Mouse (Mus musculus) erythroblast, adult 5-6 weeks (primary cell): ENCODE measurements around the gene Kpnb1. TPM values are rescaled to one million over a fixed set of nuclear protein-coding genes. Genes with fewer than 3 reads are reported as not detected.

ENCODE experiments used
- ATAC-seq: replicated peaks from 2 replicates; pipeline ENCODE4 v1.8.0; 2016; ENCODE audit warnings: moderate number of reproducible peaks, mild to moderate bottlenecking, moderate TSS enrichment, inconsistent platforms; ENCODE audit not compliant: poor library complexity, low FRiP score, severe bottlenecking
- total RNA-seq, 2 experiments: library from RNA; stranded (forward) in 1 of 2; stranded (reverse) in 1 of 2; fragments of 150-400 nt in 1 of 2; fragments of 200-764, 138-1000 nt in 1 of 2; gene quantifications; 2 replicates each; pipeline versions ENCODE4 v1.2.3 to v1.2.4; 2015 to 2017; ENCODE audit warnings: low replicate concordance in 2 of 2

Gene Kpnb1
- total RNA-seq, 2 experiments from 2014 or later, result 30.6 to 102 TPM

DNA sequence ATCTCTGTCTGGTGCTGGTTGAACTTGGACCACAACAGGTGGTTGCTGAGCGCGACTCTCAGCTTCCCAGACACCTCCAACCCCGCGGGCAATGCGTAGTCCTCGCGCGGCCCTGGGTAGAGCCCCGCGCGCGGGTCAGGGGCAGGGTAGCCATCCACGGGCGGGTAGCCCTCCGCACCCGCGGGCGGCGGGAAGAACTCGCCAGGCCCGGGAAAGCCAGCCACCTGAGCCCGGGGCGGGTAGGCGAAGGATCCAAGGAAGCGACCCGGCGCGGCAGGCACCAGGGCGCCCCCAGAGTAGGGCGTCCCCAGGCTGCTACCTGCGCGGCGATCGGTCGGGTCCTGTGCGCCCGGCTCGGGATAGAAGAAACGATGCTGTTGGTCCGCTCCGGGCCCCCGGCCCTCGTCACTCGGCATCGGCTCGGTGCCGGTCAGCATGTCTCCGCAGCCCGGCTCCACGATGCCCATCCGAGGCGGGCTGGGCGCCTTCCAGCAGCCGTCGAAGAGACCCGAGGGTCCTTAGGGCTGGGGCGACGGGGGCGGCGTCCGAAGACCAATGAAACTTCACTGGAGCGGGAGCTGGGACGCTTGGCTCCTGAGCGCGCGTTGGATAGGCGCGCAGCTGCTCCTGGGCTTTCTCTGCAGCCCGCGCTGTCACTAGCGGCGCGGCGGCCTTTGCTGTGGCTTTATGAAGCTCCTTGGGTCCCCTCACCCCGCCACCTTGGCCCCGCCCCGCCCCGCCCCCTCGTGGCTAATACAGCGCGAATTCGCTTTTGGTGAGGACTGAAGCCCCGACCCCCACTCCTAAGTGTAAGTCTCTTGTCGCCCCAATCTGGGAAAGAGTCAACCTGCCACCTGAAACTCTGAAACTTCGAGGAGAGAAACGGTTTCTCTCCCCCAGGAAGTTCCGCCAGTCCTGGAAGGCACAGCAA, 72.7 kb downstream of the Kpnb1 start, which contains the start of gene Tbx21:
Gene Tbx21 (minus strand): TSS at position 661 of the 931 bp plus-strand sequence.
- no peak for ATAC-seq

- ATAC-seq, result no peak
These were observed 75.1 kb downstream of the Kpnb1 start for GRCm38 (mm10) chr11:97112519-97113125.

Other genes with a start within 250 kb of the Kpnb1 start
- 231 and 288 TPM in 2 replicates for gene Pnpo, start 243.9 kb downstream of the Kpnb1 start, total RNA-seq (2015; ENCODE audit: low replicate concordance)
- gene Pnpo, start 243.9 kb downstream of the Kpnb1 start, total RNA-seq (2017; ENCODE audit: low replicate concordance), result 381 and 405 TPM in 2 replicates
- gene Sp2, start 204.9 kb downstream of the Kpnb1 start, total RNA-seq (2015; ENCODE audit: low replicate concordance), result 16.1 and 17.1 TPM in 2 replicates
- 4.4 and 6.1 TPM in 2 replicates for gene Sp2, start 204.9 kb downstream of the Kpnb1 start, total RNA-seq (2017; ENCODE audit: low replicate concordance)
- not detected in 2 replicates for gene Sp6, start 174.5 kb downstream of the Kpnb1 start, total RNA-seq (2015; ENCODE audit: low replicate concordance)
- gene Sp6, start 174.5 kb downstream of the Kpnb1 start, total RNA-seq (2017; ENCODE audit: low replicate concordance), result not detected in 2 replicates
- 0.84 TPM in 1 of 2 replicates, not detected in the other for gene Scrn2, start 157.9 kb downstream of the Kpnb1 start, total RNA-seq (2015; ENCODE audit: low replicate concordance)
- gene Scrn2, start 157.9 kb downstream of the Kpnb1 start, total RNA-seq (2017; ENCODE audit: low replicate concordance), result 2.0 and 3.1 TPM in 2 replicates
- gene Lrrc46, start 146.5 kb downstream of the Kpnb1 start, total RNA-seq (2015; ENCODE audit: low replicate concordance), result 6.5 TPM in 1 of 2 replicates, not detected in the other
- 0.17 TPM in 1 of 2 replicates, not detected in the other for gene Lrrc46, start 146.5 kb downstream of the Kpnb1 start, total RNA-seq (2017; ENCODE audit: low replicate concordance)
- 8.8 TPM in 2 replicates for gene Mrpl10, start 146.3 kb downstream of the Kpnb1 start, total RNA-seq (2015; ENCODE audit: low replicate concordance)
- 5.6 and 6.2 TPM in 2 replicates for gene Mrpl10, start 146.3 kb downstream of the Kpnb1 start, total RNA-seq (2017; ENCODE audit: low replicate concordance)
- gene Osbpl7, start 137.3 kb downstream of the Kpnb1 start, total RNA-seq (2015; ENCODE audit: low replicate concordance), result 5.6 and 7.3 TPM in 2 replicates
- gene Osbpl7, start 137.3 kb downstream of the Kpnb1 start, total RNA-seq (2017; ENCODE audit: low replicate concordance), result 2.1 and 5.7 TPM in 2 replicates
- gene Tbx21, start 72.5 kb downstream of the Kpnb1 start, total RNA-seq (2015; ENCODE audit: low replicate concordance), result not detected in 2 replicates
- gene Tbx21, start 72.5 kb downstream of the Kpnb1 start, total RNA-seq (2017; ENCODE audit: low replicate concordance), result not detected in 2 replicates
- 0.96 and 2.7 TPM in 2 replicates for gene Tbkbp1, start 36.4 kb downstream of the Kpnb1 start, total RNA-seq (2015; ENCODE audit: low replicate concordance)
- 0.70 and 6.3 TPM in 2 replicates for gene Tbkbp1, start 36.4 kb downstream of the Kpnb1 start, total RNA-seq (2017; ENCODE audit: low replicate concordance)
- 18.1 and 21.7 TPM in 2 replicates for gene Npepps, start 92.8 kb upstream of the Kpnb1 start, total RNA-seq (2015; ENCODE audit: low replicate concordance)
- gene Npepps, start 92.8 kb upstream of the Kpnb1 start, total RNA-seq (2017; ENCODE audit: low replicate concordance), result 7.2 and 21.7 TPM in 2 replicates
- gene Mrpl45, start 127.8 kb upstream of the Kpnb1 start, total RNA-seq (2015; ENCODE audit: low replicate concordance), result 3.6 and 7.3 TPM in 2 replicates
- 3.7 and 9.2 TPM in 2 replicates for gene Mrpl45, start 127.8 kb upstream of the Kpnb1 start, total RNA-seq (2017; ENCODE audit: low replicate concordance)
- not detected in 2 replicates for gene Gpr179, start 164.2 kb upstream of the Kpnb1 start, total RNA-seq (2015; ENCODE audit: low replicate concordance)
- gene Gpr179, start 164.2 kb upstream of the Kpnb1 start, total RNA-seq (2017; ENCODE audit: low replicate concordance), result not detected in 2 replicates
- gene Socs7, start 174.7 kb upstream of the Kpnb1 start, total RNA-seq (2015; ENCODE audit: low replicate concordance), result 1.0 and 3.1 TPM in 2 replicates
- gene Socs7, start 174.7 kb upstream of the Kpnb1 start, total RNA-seq (2017; ENCODE audit: low replicate concordance), result 2.0 and 3.1 TPM in 2 replicates
- 21.3 and 21.9 TPM in 2 replicates for gene Arhgap23, start 227.7 kb upstream of the Kpnb1 start, total RNA-seq (2015; ENCODE audit: low replicate concordance)
- 25.6 and 30.2 TPM in 2 replicates for gene Arhgap23, start 227.7 kb upstream of the Kpnb1 start, total RNA-seq (2017; ENCODE audit: low replicate concordance)